Mouse (Mus musculus): Measurements from ENCODE around the gene Card6. TPM values are rescaled to one million over a fixed set of nuclear protein-coding genes. Genes with fewer than 3 reads are reported as not detected.

Card6 gene
- polyA plus RNA-seq, 1 experiment from 2014 or later: 0.89 TPM

DNA sequence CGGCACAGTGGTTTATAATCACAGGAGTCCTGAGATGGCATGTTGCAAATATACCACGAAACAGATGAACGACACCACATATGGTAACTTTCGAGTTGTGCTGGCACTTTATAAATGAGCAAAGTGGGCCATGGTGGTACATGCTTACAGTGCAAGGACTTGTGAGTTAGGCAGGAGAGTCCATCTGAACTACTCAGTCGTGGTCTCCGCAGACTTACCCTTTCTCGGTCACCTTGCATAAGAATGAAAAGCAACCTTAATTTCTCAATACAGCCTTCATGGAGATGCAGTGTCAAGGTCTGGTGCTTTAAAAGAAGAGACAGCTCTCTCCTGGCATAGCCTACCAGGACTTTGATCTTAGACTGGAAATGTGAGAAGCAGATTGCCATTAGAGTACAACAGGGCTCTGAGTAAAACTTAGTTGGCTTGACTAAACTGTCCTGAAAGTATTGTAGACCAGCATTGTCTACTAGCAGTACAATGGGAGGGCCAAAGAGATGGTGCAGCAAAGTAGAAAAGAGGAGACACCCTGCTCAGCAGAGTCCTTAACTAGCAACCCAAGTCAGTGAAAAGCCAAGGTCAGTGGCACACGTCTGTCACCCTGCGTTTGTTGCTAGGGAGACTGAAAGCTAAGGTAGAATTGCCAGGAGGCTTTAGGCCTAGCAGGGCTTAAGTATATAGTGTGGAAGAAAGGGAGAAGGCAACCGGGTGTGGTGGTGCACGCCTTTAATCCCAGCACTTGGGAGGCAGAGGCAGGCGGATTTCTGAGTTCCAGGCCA, 13.4 kb upstream of the Card6 start:
- H3K4me3 ChIP-seq: no peak overlapping the region

DNA sequence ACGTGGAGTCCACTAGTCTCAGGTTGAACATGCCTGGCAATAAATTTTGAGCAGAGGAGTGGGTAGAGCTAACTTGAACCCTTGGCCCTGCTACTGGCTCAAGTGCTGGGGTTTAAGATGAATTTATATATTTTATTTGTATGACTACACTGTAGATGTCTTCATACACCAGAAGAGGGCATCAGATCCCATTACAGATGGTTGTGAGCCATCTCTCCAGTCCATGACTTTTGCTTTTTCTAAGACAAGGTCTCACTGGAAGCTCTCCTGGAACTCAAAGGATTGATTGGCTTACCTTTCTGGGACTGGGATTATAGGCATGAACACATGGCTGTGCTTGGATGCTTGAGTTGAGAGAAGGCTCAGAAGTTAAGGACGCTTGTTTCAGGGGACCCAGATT, 11.4 kb upstream of the Card6 start:
- no peak for DNase-seq (ENCODE audit: low spot score)
- Histone ChIP-seq H3K9me3 (no peaks in the 10 kb centered on the region), H3K36me3 (peaks cover 73% of the 10 kb centered on the region), H3K4me1 (replicated peaks) (peaks cover 18% of the 10 kb centered on the region), H3K27ac (no peak overlapping the region), H3K4me3 (no peak overlapping the region), H3K27me3 (ENCODE audit: insufficient read depth, poor library complexity, severe bottlenecking) (no peaks in the 10 kb centered on the region)
- WGBS: 91% methylated on average over 2 of the region's 2 CpGs

More for the DNA sequence above, 13.4 kb upstream of the Card6 start:
- DNase-seq (ENCODE audit: low spot score): no peak
- Histone ChIP-seq H3K36me3 (peaks cover 80% of the 10 kb centered on the region), H3K9me3 (no peaks in the 10 kb centered on the region), H3K27me3 (ENCODE audit: insufficient read depth, poor library complexity, severe bottlenecking) (no peaks in the 10 kb centered on the region), H3K27ac (no peak overlapping the region), H3K4me1 (replicated peaks) (peaks cover 11% of the 10 kb centered on the region)
- 90% methylated on average over 12 of the region's 12 CpGs for WGBS

DNA sequence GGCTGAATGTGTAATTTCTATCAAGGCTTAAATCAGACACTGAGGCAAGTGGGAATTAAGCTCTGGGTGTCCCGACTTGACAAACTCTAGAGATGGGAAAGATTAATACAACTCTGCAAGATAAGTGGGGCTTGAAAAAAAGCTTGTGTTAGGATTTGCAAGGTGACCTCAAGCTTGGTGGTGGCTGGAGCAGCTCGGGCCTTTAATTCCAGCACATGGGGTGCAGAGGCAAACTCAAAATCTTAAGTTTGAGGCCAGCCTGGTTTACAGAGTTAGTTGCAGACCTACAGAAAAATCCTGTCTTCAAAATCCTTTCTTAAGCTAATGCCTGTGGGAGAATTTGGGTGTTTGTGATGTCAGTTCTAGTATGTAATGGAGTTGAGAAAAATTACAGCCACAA, 10.9 kb upstream of the Card6 start:
- H3K4me1 ChIP-seq (replicated peaks): peaks cover 18% of the 10 kb centered on the region
- no peak for DNase-seq (ENCODE audit: low spot score)
- no peak overlapping the region for H3K27ac ChIP-seq
- H3K27me3 ChIP-seq (ENCODE audit: insufficient read depth, poor library complexity, severe bottlenecking): no peaks in the 10 kb centered on the region
- H3K9me3 ChIP-seq: no peaks in the 10 kb centered on the region
- WGBS: 96% methylated on average over 2 of the region's 2 CpGs
- H3K36me3 ChIP-seq: peaks cover 67% of the 10 kb centered on the region
- H3K4me3 ChIP-seq: no peak overlapping the region

DNA sequence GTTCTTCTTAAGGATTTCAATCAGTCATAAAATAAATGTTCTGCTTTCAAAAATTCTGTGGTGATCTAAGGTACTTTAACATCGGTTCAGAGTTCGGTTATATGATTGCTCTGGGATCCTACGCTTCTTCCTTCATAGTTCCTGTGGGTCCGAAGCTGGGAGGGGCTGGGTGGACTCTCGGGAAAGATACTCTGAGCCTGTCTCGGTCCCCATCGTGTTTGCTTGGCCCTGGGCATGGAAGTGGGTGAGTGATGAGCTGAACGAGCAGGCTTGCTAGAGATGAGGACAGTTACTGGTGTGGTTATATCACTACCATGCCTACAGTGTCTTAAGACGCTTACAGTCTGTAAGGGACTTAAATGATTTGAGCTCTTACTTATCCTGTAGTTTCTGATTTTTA, 10.3 kb upstream of the Card6 start:
- H3K27me3 ChIP-seq (ENCODE audit: insufficient read depth, poor library complexity, severe bottlenecking): no peaks in the 10 kb centered on the region
- peaks cover 64% of the 10 kb centered on the region for H3K36me3 ChIP-seq
- no peak overlapping the region for H3K27ac ChIP-seq
- no peaks in the 10 kb centered on the region for H3K9me3 ChIP-seq
- no peak for DNase-seq (ENCODE audit: low spot score)
- H3K4me3 ChIP-seq: no peak overlapping the region
- peaks cover 18% of the 10 kb centered on the region for H3K4me1 ChIP-seq (replicated peaks)
- 93% methylated on average over 9 of the region's 9 CpGs for WGBS

DNA sequence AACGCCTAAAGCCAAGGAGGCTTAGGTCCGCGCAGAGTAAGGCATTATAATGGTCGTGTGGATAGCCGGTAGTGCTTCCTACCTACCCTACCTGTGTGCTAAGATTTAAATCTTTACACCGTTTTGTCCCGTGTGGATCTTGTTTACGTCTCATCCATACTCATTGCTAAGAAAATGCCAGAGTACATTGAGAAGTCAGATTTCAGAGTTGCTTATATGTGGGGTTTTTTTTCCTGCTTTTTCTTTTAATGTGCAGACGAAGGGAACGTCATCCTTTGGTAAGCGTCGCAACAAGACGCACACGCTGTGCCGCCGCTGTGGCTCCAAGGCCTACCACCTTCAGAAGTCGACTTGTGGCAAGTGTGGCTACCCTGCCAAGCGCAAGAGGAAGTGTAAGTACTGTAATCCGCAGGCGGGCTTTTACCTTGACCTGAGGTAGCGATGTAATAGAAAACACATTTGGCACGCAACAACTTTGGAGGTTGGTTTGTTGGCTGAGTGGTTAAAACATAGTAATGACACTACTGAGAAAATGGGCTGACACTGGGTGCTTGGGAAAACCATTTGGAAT, 8.8 kb upstream of the Card6 start:
- Histone ChIP-seq H3K4me1 (replicated peaks) (peaks cover 18% of the 10 kb centered on the region), H3K9me3 (no peaks in the 10 kb centered on the region), H3K4me3 (peak overlapping the region; percentile 87), H3K27me3 (ENCODE audit: insufficient read depth, poor library complexity, severe bottlenecking) (no peaks in the 10 kb centered on the region), H3K36me3 (peaks cover 49% of the 10 kb centered on the region), H3K27ac (peak overlapping the region; percentile 94)
- no peak for DNase-seq (ENCODE audit: low spot score)
- 4% methylated on average over 22 of the region's 22 CpGs for WGBS

DNA sequence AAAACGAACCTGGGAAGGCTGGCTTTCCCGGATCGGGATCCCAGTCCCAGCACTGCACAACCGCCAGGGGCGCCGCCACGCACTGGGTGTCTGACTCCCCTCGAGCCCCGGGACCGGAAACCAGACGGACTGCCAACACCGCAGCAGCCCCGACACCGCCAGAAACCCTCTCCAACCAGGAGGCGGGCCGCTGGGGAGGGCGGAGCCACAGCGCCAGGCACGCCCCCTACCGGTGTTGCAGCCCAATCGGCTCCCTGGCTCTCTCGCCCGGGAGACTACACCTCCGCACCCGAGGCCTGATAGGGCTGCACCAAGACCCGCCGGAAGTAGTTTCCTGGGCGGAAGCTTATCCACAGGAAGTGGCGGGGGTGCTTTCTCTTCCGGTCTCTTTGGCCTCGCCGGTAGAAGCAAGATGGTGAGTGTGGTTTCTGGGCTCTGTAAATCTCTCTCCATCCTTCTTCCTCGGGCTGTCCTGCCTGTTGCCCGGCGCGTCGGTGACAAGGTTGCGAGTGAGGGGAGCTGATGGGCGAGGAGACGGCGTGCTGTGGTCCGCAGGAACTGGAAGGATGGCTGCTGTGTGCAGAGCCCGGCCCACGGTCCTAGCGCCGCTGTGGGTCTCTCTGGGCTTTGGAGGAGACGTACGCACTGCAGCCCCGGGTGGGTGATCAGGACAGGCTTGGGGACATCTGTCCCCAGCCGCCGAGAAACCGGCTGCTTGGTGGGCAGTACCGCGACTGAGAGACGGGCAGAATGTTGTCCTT, 8.1 kb upstream of the Card6 start, which contains the start of gene Rpl37:
Gene Rpl37 (plus strand): TSS at position 376 of the 761 bp plus-strand sequence.
- peak within 1 kb of the TSS; percentile 87 for H3K4me3 ChIP-seq
- H3K36me3 ChIP-seq: peaks cover 42% of the 10 kb centered on the region
- WGBS: under 1% methylated on average over 55 of the region's 55 CpGs
- H3K27ac ChIP-seq: peak within 1 kb of the TSS; percentile 94
- no peaks in the 10 kb centered on the region for H3K9me3 ChIP-seq
- peak; percentile 99 for DNase-seq (ENCODE audit: low spot score)
- peaks cover 18% of the 10 kb centered on the region for H3K4me1 ChIP-seq (replicated peaks)
- no peaks in the 10 kb centered on the region for H3K27me3 ChIP-seq (ENCODE audit: insufficient read depth, poor library complexity, severe bottlenecking)

DNA sequence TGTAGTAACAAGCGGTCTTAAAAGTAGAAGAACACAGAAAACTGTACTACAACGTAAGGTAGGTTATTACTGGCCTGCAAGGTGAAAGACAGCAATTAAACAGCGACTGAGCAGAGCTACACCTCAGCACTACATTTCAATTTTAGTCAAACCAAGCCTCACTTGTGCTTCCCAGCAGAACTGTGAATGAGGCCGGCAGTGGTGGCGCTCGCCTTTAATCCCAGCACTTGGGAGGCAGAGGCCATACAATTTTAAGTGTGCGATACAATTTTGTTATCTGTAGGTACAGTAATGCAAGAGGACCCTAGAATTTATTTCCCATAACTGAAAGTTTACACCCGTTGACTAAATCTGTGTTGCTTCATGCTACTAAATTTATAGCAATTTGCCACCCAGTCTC, 6.8 kb upstream of the Card6 start:
- Histone ChIP-seq H3K9me3 (no peaks in the 10 kb centered on the region), H3K27me3 (ENCODE audit: insufficient read depth, poor library complexity, severe bottlenecking) (no peaks in the 10 kb centered on the region), H3K27ac (peak overlapping the region; percentile 94), H3K4me3 (peak overlapping the region; percentile 87), H3K4me1 (replicated peaks) (peaks cover 18% of the 10 kb centered on the region), H3K36me3 (peaks cover 30% of the 10 kb centered on the region)
- DNase-seq (ENCODE audit: low spot score): no peak
- WGBS: 76% methylated on average over 8 of the region's 8 CpGs

DNA sequence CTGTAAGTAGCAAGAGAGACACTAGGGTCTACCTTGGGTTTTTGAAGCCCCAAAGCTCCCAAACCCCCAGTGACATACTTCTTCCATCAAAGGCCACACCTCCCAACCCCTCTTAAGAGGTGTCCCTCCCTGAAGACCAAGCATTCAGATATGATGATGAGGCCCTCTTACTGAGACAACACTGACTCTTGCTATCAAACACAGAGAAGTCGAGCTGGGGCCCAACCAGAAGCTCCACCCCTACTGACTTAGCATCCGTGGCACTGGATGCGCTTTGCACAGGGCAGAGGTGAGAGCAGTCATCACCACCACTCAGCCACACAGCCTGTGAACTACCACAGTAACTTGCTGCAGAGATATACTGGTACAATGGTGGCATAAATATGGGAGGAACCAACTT, 4.3 kb upstream of the Card6 start:
- 89% methylated on average over 3 of the region's 3 CpGs for WGBS
- Histone ChIP-seq H3K36me3 (peaks cover 5% of the 10 kb centered on the region), H3K27ac (no peak overlapping the region), H3K9me3 (no peaks in the 10 kb centered on the region), H3K4me3 (no peak overlapping the region), H3K27me3 (ENCODE audit: insufficient read depth, poor library complexity, severe bottlenecking) (no peaks in the 10 kb centered on the region), H3K4me1 (replicated peaks) (peaks cover 10% of the 10 kb centered on the region)
- no peak for DNase-seq (ENCODE audit: low spot score)

DNA sequence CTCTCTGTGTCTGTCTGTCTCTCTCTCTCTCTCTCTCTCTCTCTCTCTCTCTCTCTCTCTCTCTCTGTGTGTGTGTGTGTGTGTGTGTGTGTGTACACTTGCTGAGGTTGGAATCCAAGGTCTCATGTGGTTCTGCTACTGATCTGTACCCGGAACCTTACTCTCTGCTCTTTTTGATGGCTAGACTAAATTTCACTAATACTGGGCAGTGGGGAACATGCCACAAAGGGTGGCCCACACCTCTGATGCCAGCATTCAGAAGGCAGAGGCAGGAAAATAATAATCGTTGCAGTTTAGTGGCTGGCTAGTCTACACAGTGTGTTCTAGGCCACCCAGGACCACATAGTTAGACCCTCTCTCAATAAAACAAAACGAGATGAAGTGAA, 309 bp upstream of the Card6 start:
- no peaks in the 10 kb centered on the region for H3K27me3 ChIP-seq (ENCODE audit: insufficient read depth, poor library complexity, severe bottlenecking)
- no peak overlapping the region for H3K27ac ChIP-seq
- no peaks in the 10 kb centered on the region for H3K9me3 ChIP-seq
- WGBS: 81% methylated on average over 3 of the region's 3 CpGs
- no peaks in the 10 kb centered on the region for H3K4me1 ChIP-seq (replicated peaks)
- H3K36me3 ChIP-seq: no peaks in the 10 kb centered on the region
- DNase-seq (ENCODE audit: low spot score): no peak
- H3K4me3 ChIP-seq: no peak overlapping the region

DNA sequence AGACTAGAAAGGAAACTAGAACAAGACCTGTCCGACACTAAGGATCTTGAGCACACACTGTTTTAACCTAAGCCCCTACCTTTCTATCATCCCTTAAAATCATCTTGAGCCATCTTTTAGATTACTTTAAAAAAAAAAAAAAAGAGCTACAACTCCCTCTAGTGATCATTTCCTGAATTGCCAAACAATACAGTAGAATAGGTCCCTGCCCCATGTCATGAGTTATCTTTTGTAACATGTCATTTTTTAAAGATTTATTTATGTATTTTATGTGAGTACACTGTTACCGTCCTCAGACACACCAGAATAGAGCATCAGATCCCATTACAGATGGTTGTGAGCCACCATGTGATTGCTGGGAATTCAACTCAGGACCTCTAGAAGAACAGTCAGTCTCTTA, 2.0 kb downstream of the Card6 start:
- 60% methylated on average over 2 of the region's 2 CpGs for WGBS
- H3K27ac ChIP-seq: no peak overlapping the region
- no peaks in the 10 kb centered on the region for H3K9me3 ChIP-seq
- no peaks in the 10 kb centered on the region for H3K4me1 ChIP-seq (replicated peaks)
- DNase-seq (ENCODE audit: low spot score): no peak
- H3K4me3 ChIP-seq: no peak overlapping the region
- no peaks in the 10 kb centered on the region for H3K27me3 ChIP-seq (ENCODE audit: insufficient read depth, poor library complexity, severe bottlenecking)
- no peaks in the 10 kb centered on the region for H3K36me3 ChIP-seq

DNA sequence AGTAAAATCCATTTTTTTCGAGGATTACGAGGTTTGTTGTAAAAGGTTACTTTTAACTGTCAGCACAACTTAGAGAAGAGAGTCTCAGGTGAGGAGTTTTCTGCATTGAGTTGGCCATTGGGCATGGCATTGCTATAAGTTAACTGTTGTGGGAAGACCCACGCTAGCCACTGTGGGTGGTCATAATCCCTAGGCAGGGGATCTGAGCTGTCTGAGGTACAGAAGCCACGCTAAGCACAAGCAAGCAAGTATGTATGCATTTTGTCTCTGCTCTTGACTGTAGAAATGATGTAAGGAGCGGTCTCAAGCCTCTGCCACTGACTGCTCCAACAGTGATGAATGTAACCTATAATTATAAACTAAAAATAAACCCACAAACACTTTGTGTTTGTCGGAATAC, 2.4 kb downstream of the Card6 start:
- Histone ChIP-seq H3K27ac (no peak overlapping the region), H3K27me3 (ENCODE audit: insufficient read depth, poor library complexity, severe bottlenecking) (no peaks in the 10 kb centered on the region), H3K4me1 (replicated peaks) (no peaks in the 10 kb centered on the region), H3K4me3 (no peak overlapping the region), H3K9me3 (no peaks in the 10 kb centered on the region), H3K36me3 (no peaks in the 10 kb centered on the region)
- DNase-seq (ENCODE audit: low spot score): no peak
- WGBS: 82% methylated on average over 6 of the region's 6 CpGs

DNA sequence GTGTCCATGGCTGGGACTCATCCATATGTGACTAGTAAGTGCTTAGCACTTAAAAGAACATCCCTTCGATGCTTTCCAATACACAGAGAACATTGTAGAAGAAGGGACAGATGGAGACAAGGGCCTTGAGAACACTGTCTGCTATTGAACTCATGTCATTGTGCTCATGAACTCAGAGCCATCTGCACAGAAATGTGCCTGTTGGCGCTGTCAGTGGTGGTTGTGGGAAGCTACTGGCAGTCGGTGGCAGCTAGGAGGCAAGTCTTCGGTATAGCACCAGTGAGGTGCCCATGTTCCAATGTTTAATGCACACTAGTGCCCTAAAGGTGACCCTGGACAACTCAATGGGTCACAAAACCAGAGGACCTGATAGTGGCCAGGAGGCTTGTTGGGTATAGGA, 6.0 kb downstream of the Card6 start:
- H3K4me1 ChIP-seq (replicated peaks): no peaks in the 10 kb centered on the region
- WGBS: 94% methylated on average over 4 of the region's 4 CpGs
- H3K4me3 ChIP-seq: no peak overlapping the region
- DNase-seq (ENCODE audit: low spot score): no peak
- H3K27ac ChIP-seq: no peak overlapping the region
- no peaks in the 10 kb centered on the region for H3K9me3 ChIP-seq
- no peaks in the 10 kb centered on the region for H3K27me3 ChIP-seq (ENCODE audit: insufficient read depth, poor library complexity, severe bottlenecking)
- H3K36me3 ChIP-seq: no peaks in the 10 kb centered on the region

DNA sequence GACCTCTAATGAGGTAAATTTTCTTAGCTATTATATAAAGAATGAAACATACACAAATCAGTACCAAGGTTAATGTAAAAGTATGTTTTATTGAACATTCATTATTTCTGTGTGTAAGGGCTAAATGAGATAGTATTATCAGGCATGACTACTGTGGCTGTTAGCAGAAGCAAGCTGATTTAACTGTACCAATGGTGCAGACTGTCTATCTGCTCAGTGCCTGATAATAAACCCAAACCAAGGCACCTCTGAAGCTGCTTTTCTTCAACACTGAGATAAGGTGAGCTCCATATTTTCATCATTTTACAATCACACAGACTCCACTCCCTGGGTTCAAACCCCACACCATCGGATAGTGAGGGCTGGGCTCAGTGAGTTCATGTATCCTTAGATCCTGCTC, 11.0 kb downstream of the Card6 start:
- H3K27ac ChIP-seq: no peak overlapping the region
- no peaks in the 10 kb centered on the region for H3K36me3 ChIP-seq
- no peak overlapping the region for H3K4me3 ChIP-seq
- 0 out of 2 replicates have a peak, but pooled peaks cover 4% of the 10 kb centered on the region for H3K9me3 ChIP-seq
- 86% methylated on average over 1 of the region's 1 CpGs for WGBS
- H3K27me3 ChIP-seq (ENCODE audit: insufficient read depth, poor library complexity, severe bottlenecking): no peaks in the 10 kb centered on the region
- no peak for DNase-seq (ENCODE audit: low spot score)
- no peaks in the 10 kb centered on the region for H3K4me1 ChIP-seq (replicated peaks)

All from hindbrain, embryonic 10.5 days (tissue).